In the genomic region with DNA sequence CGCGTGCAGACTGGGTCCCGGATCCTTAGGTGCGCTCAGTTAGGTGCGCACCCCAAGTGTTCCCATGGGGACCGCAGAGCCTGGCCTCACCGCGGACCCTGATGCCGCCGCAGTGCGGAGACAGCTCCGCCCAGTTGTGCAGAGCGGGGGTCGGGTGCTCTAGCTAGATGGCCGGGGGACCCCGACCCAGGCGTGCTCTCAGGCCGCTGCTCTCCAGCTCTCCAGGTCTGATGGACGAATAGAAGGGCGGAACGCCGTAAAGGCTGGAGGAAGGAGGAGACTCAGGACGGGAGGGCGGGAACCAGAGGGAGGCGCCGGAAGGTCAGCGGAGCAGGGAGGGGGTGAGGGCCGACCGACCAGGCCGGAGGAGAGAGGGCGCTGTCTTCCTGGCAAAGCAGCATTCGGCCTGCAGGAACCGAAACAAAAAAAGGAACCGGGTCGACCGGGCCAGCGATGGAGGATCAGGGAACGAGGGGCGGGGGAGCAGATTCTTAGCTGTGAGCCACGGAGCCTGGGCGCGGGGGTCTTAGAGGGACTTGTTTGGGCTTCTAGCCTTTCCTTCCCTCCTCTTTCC, we compare ENCODE assay signal across 8 mouse cellular contexts. TPM values are rescaled to one million over a fixed set of nuclear protein-coding genes. Genes with fewer than 3 reads are reported as not detected.
DNase-seq lines count a peak whose midpoint lies in the region; ATAC-seq and TF ChIP-seq lines count a peak whose summit lies in the region.

A gene (minus strand): TSS at position 220 of the 574 bp plus-strand sequence.

- H3K27ac ChIP-seq in embryonic facial prominence, embryonic 10.5 days (replicated peaks): peak within 1 kb of the TSS; percentile 91
- no peak within 1 kb of the TSS for H3K27ac ChIP-seq in heart, embryonic 11.5 days (ENCODE audit: low read depth, low read length)
- H3K27ac ChIP-seq in lung, postnatal 0 days (ENCODE audit: low read length): no peak within 1 kb of the TSS

- DNase-seq in 3T3-L1 (ENCODE audit: low read depth, low spot score) (peak; percentile 83), ES-CJ7 (ENCODE audit: low read depth, low spot score) (peak; percentile 89)
- DNase-seq in embryonic facial prominence, embryonic 10.5 days (ENCODE audit: low spot score): peak; percentile 92
- peak; percentile 80 for DNase-seq in kidney, adult 9 months
- peak; percentile 95 for DNase-seq in lung, postnatal 0 days (ENCODE audit: low spot score)
- peak; percentile 65 for DNase-seq in ovary, adult 18-20 months (ENCODE audit: low spot score)

- H3K27me3 ChIP-seq in embryonic facial prominence, embryonic 10.5 days (replicated peaks; ENCODE audit: low read depth, poor library complexity, severe bottlenecking): peaks cover 81% of the 10 kb centered on the region
- peaks cover 50% of the 10 kb centered on the region for H3K27me3 ChIP-seq in heart, embryonic 11.5 days (ENCODE audit: control insufficient read depth, insufficient read depth, low read length)
- H3K27me3 ChIP-seq in lung, postnatal 0 days (replicated peaks; ENCODE audit: insufficient read depth, low read length): peaks cover 49% of the 10 kb centered on the region

- no peak for TF ChIP-seq EP300 in lung, postnatal 0 days (IDR thresholded peaks at IDR 0.05)

- under 1% methylated on average over 42 of the region's 42 CpGs for WGBS in embryonic facial prominence, embryonic 10.5 days
- 1% methylated on average over 42 of the region's 42 CpGs for WGBS in heart, embryonic 11.5 days (ENCODE audit: insufficient replicate concordance)
- WGBS in lung, postnatal 0 days: 2% methylated on average over 34 of the region's 42 CpGs

- no peaks in the 10 kb centered on the region for H3K36me3 ChIP-seq in embryonic facial prominence, embryonic 10.5 days (replicated peaks)
- H3K36me3 ChIP-seq in heart, embryonic 11.5 days (ENCODE audit: control insufficient read depth, insufficient read depth, low read length): no peaks in the 10 kb centered on the region
- no peaks in the 10 kb centered on the region for H3K36me3 ChIP-seq in lung, postnatal 0 days (ENCODE audit: insufficient read depth, low read length)

- peak; percentile 91 for ATAC-seq in heart, embryonic 11.5 days (replicated peaks; ENCODE audit: insufficient number of reproducible peaks, low FRiP score, low TSS enrichment)
- peak; percentile 98 for ATAC-seq in lung, postnatal 0 days
- ATAC-seq in erythroid progenitor cell, adult 5-6 weeks (replicated peaks; ENCODE audit: low FRiP score, poor library complexity, severe bottlenecking): no peak

- peak within 1 kb of the TSS; percentile 68 for H3K4me3 ChIP-seq in embryonic facial prominence, embryonic 10.5 days
- H3K4me3 ChIP-seq in heart, embryonic 11.5 days (ENCODE audit: low read depth, low read length): peak within 1 kb of the TSS; percentile 66
- peak within 1 kb of the TSS; percentile 49 for H3K4me3 ChIP-seq in lung, postnatal 0 days (ENCODE audit: low read depth, low read length)

- no peaks in the 10 kb centered on the region for H3K9me3 ChIP-seq in embryonic facial prominence, embryonic 10.5 days
- no peaks in the 10 kb centered on the region for H3K9me3 ChIP-seq in heart, embryonic 11.5 days (replicated peaks; ENCODE audit: control insufficient read depth, low read length)
- no peaks in the 10 kb centered on the region for H3K9me3 ChIP-seq in lung, postnatal 0 days (ENCODE audit: low read length)

- peak within 1 kb of the TSS; percentile 94 for H3K4me2 ChIP-seq in heart, embryonic 11.5 days
- peak within 1 kb of the TSS; percentile 85 for H3K4me2 ChIP-seq in lung, postnatal 0 days (replicated peaks; ENCODE audit: low read depth, low read length)

- peaks cover 83% of the 10 kb centered on the region for H3K4me1 ChIP-seq in embryonic facial prominence, embryonic 10.5 days
- 0 out of 2 replicates have a peak, but pooled peaks cover 8% of the 10 kb centered on the region for H3K4me1 ChIP-seq in heart, embryonic 11.5 days (ENCODE audit: control insufficient read depth, insufficient read depth, low read length)
- H3K4me1 ChIP-seq in lung, postnatal 0 days (ENCODE audit: insufficient read depth, low read depth, low read length): peaks cover 7% of the 10 kb centered on the region; the same call in 1 of the 2 replicates

- TF ChIP-seq CTCF in lung, postnatal 0 days (IDR thresholded peaks at IDR 0.05): peak; percentile 76

- peak within 1 kb of the TSS; percentile 76 for H3K9ac ChIP-seq in heart, embryonic 11.5 days (ENCODE audit: low read depth, low read length)
- no peak within 1 kb of the TSS for H3K9ac ChIP-seq in lung, postnatal 0 days (replicated peaks; ENCODE audit: low read depth)

RNA-seq across cellular contexts. Expression of the gene that starts here (rescaled TPM):
- polyA plus RNA-seq in embryonic facial prominence, embryonic 10.5 days (2016; fragmentation: Nextera tagmentation; extraction: Ambion mirVana): 38.4 and 45.4 TPM in 2 replicates
- 1.3 and 2.3 TPM in 2 replicates for polyA plus RNA-seq in heart, embryonic 11.5 days (2014; fragmentation: Nextera tagmentation; extraction: Ambion mirVana)
- 0.70 and 0.92 TPM in 2 replicates for polyA plus RNA-seq in lung, postnatal 0 days (2015; fragmentation: Nextera tagmentation; extraction: Ambion mirVana)
- total RNA-seq in erythroid progenitor cell, adult 5-6 weeks (2015; ENCODE audit: low replicate concordance): not detected in 2 replicates
- 0.51 TPM in 1 of 2 replicates, not detected in the other for total RNA-seq in erythroid progenitor cell, adult 5-6 weeks (2017; ENCODE audit: low replicate concordance)

Comparison
In these comparisons a context has a peak if more than half of its experiments do, and no peak if none do; other contexts are left out.
1. RNA of the gene that starts here (polyA plus RNA-seq): 38.4 to 45.4 TPM in embryonic facial prominence, embryonic 10.5 days; 1.3 to 2.3 TPM in heart, embryonic 11.5 days and 0.70 to 0.92 TPM in lung, postnatal 0 days; every median in the first group is over 10 times any median in the second.
2. Peak in DNase-seq, ATAC-seq, H3K4me3 ChIP-seq and H3K4me2 ChIP-seq in lung, postnatal 0 days; RNA of the gene not detected or under 1 TPM.
3. Peak in every context shown above with its lines, with median percentiles within 50 percentile points of each other: DNase-seq and H3K4me3 ChIP-seq.